Mouse (Mus musculus): Measurements from ENCODE around the gene Dtd1. TPM values are rescaled to one million over a fixed set of nuclear protein-coding genes. Genes with fewer than 3 reads are reported as not detected.

The Dtd1 gene
- polyA plus RNA-seq, 1 experiment from 2014 or later = 31.4 TPM

DNA sequence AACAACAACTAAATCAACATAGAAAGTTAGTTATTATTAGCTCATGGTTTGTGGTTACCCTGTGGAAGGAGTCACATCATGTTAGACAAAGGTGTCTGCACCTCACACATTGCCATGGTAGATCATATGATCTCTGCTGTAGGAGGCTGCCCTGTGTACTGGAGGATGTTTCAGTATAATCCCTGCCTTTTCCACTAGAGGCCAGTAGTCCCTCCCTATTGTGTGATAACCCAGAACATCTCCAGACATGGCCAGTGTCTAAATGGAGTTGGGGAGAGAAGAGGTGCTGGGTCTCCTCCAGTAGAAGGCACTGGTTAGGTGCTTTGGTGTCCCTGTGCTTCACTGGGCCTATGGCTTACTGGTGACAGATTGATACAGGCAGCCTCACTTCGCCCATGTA is 125.0 kb downstream of the Dtd1 start:
- H3K4me1 ChIP-seq (ENCODE audit: insufficient read depth, low read depth, low read length) = no peaks in the 10 kb centered on the region
- 81% methylated on average over 1 of the region's 1 CpGs for WGBS
- DNase-seq (ENCODE audit: low spot score) = peak; percentile 47
- TF ChIP-seq CTCF (IDR thresholded peaks at IDR 0.05) (peak; percentile 72), EP300 (IDR thresholded peaks at IDR 0.05) (no peak)
- no peak overlapping the region for H3K9ac ChIP-seq (replicated peaks; ENCODE audit: low read depth)
- H3K27me3 ChIP-seq (replicated peaks; ENCODE audit: insufficient read depth, low read length) = no peaks in the 10 kb centered on the region
- H3K4me2 ChIP-seq (replicated peaks; ENCODE audit: low read depth, low read length) = no peak overlapping the region
- no peak overlapping the region for H3K4me3 ChIP-seq (ENCODE audit: low read depth, low read length)
- no peak overlapping the region for H3K27ac ChIP-seq (ENCODE audit: low read length)
- no peaks in the 10 kb centered on the region for H3K9me3 ChIP-seq (ENCODE audit: low read length)
- H3K36me3 ChIP-seq (ENCODE audit: insufficient read depth, low read length) = no peaks in the 10 kb centered on the region
- 0 out of 2 replicates have a peak, but pooled peaks have one; percentile 33 for ATAC-seq

DNA sequence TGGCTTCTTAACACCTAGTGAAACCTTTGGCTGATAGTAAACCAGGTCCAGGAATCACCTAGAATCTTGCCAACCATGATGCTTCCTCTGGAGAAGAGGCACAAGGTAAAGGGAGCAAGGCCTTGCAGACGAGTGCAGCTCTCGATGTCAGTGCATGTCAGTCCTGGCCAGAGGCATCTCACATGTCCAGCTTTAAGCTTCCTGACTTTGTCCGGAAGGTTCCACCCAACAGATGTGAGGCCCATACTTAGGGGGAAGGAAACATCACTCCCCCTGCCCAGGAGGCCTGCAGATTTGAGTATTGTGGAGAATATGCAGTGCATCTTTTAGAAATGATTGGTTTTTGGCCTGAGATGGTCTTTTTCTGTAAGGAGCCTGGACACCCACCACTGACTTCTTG is 127.4 kb downstream of the Dtd1 start:
- Histone ChIP-seq H3K9me3 (ENCODE audit: low read length) (no peaks in the 10 kb centered on the region), H3K27ac (ENCODE audit: low read length) (no peak overlapping the region), H3K4me1 (ENCODE audit: insufficient read depth, low read depth, low read length) (no peaks in the 10 kb centered on the region), H3K4me3 (ENCODE audit: low read depth, low read length) (no peak overlapping the region), H3K27me3 (replicated peaks; ENCODE audit: insufficient read depth, low read length) (no peaks in the 10 kb centered on the region), H3K9ac (replicated peaks; ENCODE audit: low read depth) (no peak overlapping the region), H3K4me2 (replicated peaks; ENCODE audit: low read depth, low read length) (no peak overlapping the region), H3K36me3 (ENCODE audit: insufficient read depth, low read length) (no peaks in the 10 kb centered on the region)
- ATAC-seq (no peak), DNase-seq (ENCODE audit: low spot score) (no peak)
- whole genome bisulfite sequencing = 82% methylated on average over 3 of the region's 3 CpGs
- TF ChIP-seq EP300 (IDR thresholded peaks at IDR 0.05) (no peak), CTCF (IDR thresholded peaks at IDR 0.05) (no peak)

DNA sequence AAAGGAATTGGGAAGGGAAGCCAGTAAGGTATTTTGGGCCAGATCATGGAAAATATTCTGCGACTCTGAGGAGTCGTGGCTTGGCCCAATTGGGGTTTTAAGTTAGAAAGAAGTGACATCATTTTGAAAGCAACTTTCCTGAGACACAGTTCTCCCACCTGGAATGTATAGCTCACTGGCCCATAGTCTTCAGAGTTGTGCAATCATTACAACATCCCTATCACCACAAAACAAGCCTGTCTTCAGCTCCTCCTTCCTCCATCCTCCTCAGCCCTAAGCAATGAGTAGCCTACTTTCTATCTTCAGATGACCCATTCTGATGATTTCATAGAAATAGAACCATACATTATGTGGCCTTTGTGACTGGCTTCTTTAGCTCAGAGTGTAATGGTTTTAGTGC is 130.1 kb downstream of the Dtd1 start:
- H3K27ac ChIP-seq (ENCODE audit: low read length) = no peak overlapping the region
- no peak for ATAC-seq
- H3K9ac ChIP-seq (replicated peaks; ENCODE audit: low read depth) = no peak overlapping the region
- no peaks in the 10 kb centered on the region for H3K36me3 ChIP-seq (ENCODE audit: insufficient read depth, low read length)
- no peaks in the 10 kb centered on the region for H3K27me3 ChIP-seq (replicated peaks; ENCODE audit: insufficient read depth, low read length)
- 91% methylated on average over 2 of the region's 2 CpGs for WGBS
- DNase-seq (ENCODE audit: low spot score) = no peak
- H3K4me3 ChIP-seq (ENCODE audit: low read depth, low read length) = no peak overlapping the region
- no peak overlapping the region for H3K4me2 ChIP-seq (replicated peaks; ENCODE audit: low read depth, low read length)
- H3K9me3 ChIP-seq (ENCODE audit: low read length) = no peaks in the 10 kb centered on the region
- H3K4me1 ChIP-seq (ENCODE audit: insufficient read depth, low read depth, low read length) = no peaks in the 10 kb centered on the region
- TF ChIP-seq CTCF (IDR thresholded peaks at IDR 0.05) (no peak), EP300 (IDR thresholded peaks at IDR 0.05) (no peak)

DNA sequence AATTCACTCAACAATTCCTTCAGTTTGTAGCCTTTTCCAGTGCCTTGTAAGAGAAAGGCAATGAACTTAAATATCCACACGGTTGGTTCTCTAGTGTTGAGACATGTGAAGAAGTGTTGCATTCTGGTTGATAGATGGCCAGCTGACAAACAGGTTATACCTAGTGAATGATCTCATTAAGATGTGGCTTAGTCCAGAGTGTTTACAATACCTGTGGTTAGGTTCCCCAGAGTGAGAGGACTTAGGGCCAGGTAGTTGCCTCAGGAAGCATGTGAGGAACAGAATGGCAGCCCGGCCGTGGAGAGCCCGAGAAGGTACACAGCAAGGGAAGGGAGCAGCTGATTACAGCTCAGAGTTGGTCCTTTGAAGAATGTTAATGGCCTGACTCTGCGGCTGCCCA is 138.5 kb downstream of the Dtd1 start:
- DNase-seq (ENCODE audit: low spot score) = peak; percentile 51
- Histone ChIP-seq H3K9me3 (ENCODE audit: low read length) (no peaks in the 10 kb centered on the region), H3K36me3 (ENCODE audit: insufficient read depth, low read length) (no peaks in the 10 kb centered on the region), H3K4me3 (ENCODE audit: low read depth, low read length) (no peak overlapping the region), H3K27ac (ENCODE audit: low read length) (no peak overlapping the region), H3K9ac (replicated peaks; ENCODE audit: low read depth) (no peak overlapping the region), H3K4me1 (ENCODE audit: insufficient read depth, low read depth, low read length) (no peaks in the 10 kb centered on the region), H3K4me2 (replicated peaks; ENCODE audit: low read depth, low read length) (no peak overlapping the region), H3K27me3 (replicated peaks; ENCODE audit: insufficient read depth, low read length) (no peaks in the 10 kb centered on the region)
- WGBS = 45% methylated on average over 5 of the region's 5 CpGs
- peak; percentile 46; the same call in 1 of the 2 replicates for ATAC-seq
- TF ChIP-seq EP300 (IDR thresholded peaks at IDR 0.05) = no peak
- TF ChIP-seq CTCF (IDR thresholded peaks at IDR 0.05) = no peak

DNA sequence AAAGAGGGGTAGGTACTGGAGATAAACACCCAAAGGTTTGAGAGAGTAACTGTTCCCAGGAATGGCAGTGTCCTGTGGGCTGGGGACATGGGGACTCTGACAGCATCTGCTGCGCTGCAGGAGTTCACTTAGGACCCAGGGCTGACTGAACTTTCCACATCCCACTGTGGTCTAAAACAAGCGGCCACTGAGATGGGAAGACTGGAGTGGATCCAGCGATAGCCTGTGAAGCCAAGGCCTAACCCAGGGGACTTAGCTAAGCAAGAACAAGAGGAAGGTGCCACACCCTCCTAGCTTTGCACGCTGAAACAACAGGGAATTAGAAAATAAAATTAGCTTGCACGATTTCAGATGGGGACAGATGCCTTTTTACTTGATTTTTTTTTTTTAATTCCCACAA is 138.9 kb downstream of the Dtd1 start:
- Histone ChIP-seq H3K4me3 (ENCODE audit: low read depth, low read length) (no peak overlapping the region), H3K4me2 (replicated peaks; ENCODE audit: low read depth, low read length) (no peak overlapping the region), H3K9ac (replicated peaks; ENCODE audit: low read depth) (no peak overlapping the region), H3K27ac (ENCODE audit: low read length) (no peak overlapping the region), H3K27me3 (replicated peaks; ENCODE audit: insufficient read depth, low read length) (no peaks in the 10 kb centered on the region), H3K36me3 (ENCODE audit: insufficient read depth, low read length) (no peaks in the 10 kb centered on the region), H3K4me1 (ENCODE audit: insufficient read depth, low read depth, low read length) (no peaks in the 10 kb centered on the region), H3K9me3 (ENCODE audit: low read length) (no peaks in the 10 kb centered on the region)
- ATAC-seq (no peak), DNase-seq (ENCODE audit: low spot score) (no peak)
- 73% methylated on average over 5 of the region's 5 CpGs for WGBS
- TF ChIP-seq CTCF (IDR thresholded peaks at IDR 0.05) = no peak
- no peak for TF ChIP-seq EP300 (IDR thresholded peaks at IDR 0.05)

- Histone ChIP-seq H3K27ac (ENCODE audit: low read length) (no peak overlapping the region), H3K4me2 (replicated peaks; ENCODE audit: low read depth, low read length) (no peak overlapping the region), H3K9ac (replicated peaks; ENCODE audit: low read depth) (no peak overlapping the region), H3K36me3 (ENCODE audit: insufficient read depth, low read length) (no peaks in the 10 kb centered on the region), H3K9me3 (ENCODE audit: low read length) (no peaks in the 10 kb centered on the region), H3K27me3 (replicated peaks; ENCODE audit: insufficient read depth, low read length) (no peaks in the 10 kb centered on the region), H3K4me3 (ENCODE audit: low read depth, low read length) (no peak overlapping the region), H3K4me1 (ENCODE audit: insufficient read depth, low read depth, low read length) (no peaks in the 10 kb centered on the region)
- no peak for ATAC-seq
- TF ChIP-seq CTCF (IDR thresholded peaks at IDR 0.05) (no peak), EP300 (IDR thresholded peaks at IDR 0.05) (no peak)
- DNase-seq (ENCODE audit: low spot score) = peak; percentile 28
- WGBS = 44% methylated on average over 6 of the region's 6 CpGs
Measured at GRCm38 (mm10) chr2:144740577-144740997, 140.9 kb downstream of the Dtd1 start.

- TF ChIP-seq EP300 (IDR thresholded peaks at IDR 0.05) = no peak
- TF ChIP-seq CTCF (IDR thresholded peaks at IDR 0.05) = no peak
Measured at GRCm38 (mm10) chr2:144741973-144742372, 142.3 kb downstream of the Dtd1 start.

More at GRCm38 (mm10) chr2:144741973-144742372, 142.3 kb downstream of the Dtd1 start:
- no peaks in the 10 kb centered on the region for H3K36me3 ChIP-seq (ENCODE audit: insufficient read depth, low read length)
- ATAC-seq (no peak), DNase-seq (ENCODE audit: low spot score) (no peak)
- H3K4me1 ChIP-seq (ENCODE audit: insufficient read depth, low read depth, low read length) = no peaks in the 10 kb centered on the region
- no peak overlapping the region for H3K4me2 ChIP-seq (replicated peaks; ENCODE audit: low read depth, low read length)
- no peak overlapping the region for H3K27ac ChIP-seq (ENCODE audit: low read length)
- no peaks in the 10 kb centered on the region for H3K27me3 ChIP-seq (replicated peaks; ENCODE audit: insufficient read depth, low read length)
- H3K9me3 ChIP-seq (ENCODE audit: low read length) = no peaks in the 10 kb centered on the region
- H3K9ac ChIP-seq (replicated peaks; ENCODE audit: low read depth) = no peak overlapping the region
- 81% methylated on average over 10 of the region's 10 CpGs for WGBS
- no peak overlapping the region for H3K4me3 ChIP-seq (ENCODE audit: low read depth, low read length)

Measured in lung, postnatal 0 days (tissue).